Mouse (Mus musculus): ENCODE measurements around the gene Olfr710.
"Not testable (repeated sequence)": the region's sequence is repeated elsewhere in the genome, so short reads cannot be mapped to it uniquely, and the experiment has no call there.

DNA sequence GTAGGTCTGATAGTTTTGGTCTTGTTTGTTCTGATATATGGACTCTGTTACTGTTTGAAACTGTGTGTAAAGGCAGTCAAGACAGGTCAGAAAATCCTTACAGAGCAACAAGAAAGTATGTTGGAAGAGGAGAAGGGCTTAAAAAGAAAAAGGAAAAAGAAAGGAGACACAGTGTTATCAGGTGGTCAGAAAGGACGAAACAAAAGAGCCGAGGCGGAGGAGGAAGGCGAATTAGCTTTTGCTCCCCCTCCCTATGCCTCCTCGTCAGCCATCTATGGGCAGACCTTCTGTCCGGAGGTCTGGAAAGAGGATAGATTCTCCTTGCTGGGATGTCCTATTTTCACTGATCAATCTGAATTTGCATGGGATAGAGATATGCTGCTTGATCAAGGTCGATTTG lies 27.2 kb downstream of the Olfr710 start:
- TF ChIP-seq POLR2A (IDR thresholded peaks at IDR 0.05; ENCODE audit: extremely low read depth, insufficient read depth, low read length); CTCF (IDR thresholded peaks at IDR 0.05; ENCODE audit: low read depth, low read length): not testable (repeated sequence)

Measured in liver, adult 2 months (tissue).